Mouse (Mus musculus): ENCODE results near the gene Gm11032.
"Not testable (repeated sequence)": the region's sequence is repeated elsewhere in the genome, so short reads cannot be mapped to it uniquely, and the experiment has no call there.

Gm11032 gene

DNA sequence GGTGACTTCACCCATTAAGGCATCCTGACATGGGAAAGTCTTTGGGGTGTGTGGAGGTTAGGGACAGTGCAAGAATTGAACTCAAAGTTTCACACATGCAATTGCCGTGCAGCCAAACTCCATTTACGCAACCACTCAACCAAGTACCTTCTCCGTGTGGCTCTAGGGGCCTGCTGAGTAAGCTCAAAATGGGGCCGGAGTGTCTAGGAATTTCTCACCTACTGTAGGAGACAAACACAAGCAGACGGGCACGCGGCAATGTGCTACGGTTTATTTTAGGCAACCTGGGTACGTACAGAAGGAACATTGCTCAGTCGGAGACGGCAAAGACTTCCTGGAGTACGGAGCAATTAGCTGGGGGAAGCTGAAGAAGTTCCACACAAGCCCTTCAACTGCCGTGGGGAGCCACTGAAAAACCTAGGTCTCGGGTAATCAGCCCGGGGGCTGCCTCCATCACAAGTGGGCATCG, at the start of gene Gm11032:
Gm11032 (plus strand) TSS at position 51 of the 469 bp plus-strand sequence.
- no peak for DNase-seq (ENCODE audit: low spot score)

DNA sequence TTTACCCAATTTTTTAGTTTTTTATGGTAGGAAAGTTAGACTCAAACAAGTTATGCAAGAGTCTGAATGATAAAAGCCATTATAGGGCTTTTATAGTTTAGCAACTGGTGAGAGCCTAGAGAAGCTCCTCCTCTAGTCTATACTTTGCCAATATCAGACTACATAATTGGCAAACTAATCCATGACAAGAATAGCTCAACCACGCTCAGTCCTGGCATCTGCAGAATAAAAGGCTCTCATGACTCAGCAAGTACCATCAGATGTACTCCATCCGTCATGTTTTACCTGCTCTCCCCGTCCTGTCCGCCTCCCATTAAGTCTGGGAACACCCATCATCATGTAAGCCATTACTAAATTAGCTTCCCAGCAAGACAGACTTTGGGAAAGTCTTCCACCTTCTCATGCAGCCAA, 48.4 kb upstream of the Gm11032 start:
- DNase-seq (ENCODE audit: low spot score): no peak

DNA sequence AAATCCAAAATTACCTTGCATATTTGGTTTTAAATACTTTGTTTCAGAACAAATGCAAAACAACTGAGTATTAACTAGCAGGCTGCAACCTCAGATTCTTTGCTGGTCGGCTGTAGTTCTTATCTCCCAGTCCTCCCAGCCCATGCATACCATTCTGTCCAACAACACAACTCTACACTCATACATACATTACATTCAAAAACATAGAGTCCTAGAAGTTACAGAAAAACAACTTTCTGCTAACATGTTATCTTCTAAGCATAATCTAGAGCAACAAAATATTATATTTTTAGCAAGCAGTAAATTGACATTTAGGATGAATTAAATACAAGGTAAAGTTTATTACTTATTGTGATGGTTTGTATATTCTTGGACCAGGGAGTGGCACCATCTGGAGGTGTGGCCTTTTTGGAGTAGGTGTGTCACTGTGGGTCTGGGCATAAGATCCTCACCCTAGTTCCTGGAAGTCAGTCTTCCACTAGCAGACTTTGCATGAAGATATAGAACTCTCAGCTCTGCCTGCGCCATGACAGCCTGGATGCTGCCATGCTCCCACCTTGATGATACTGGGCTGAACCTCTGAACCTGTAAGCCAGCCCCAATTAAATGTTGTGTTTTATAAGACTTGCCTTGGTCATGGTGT, 43.7 kb upstream of the Gm11032 start:
- not testable (repeated sequence) for DNase-seq (ENCODE audit: low spot score)

DNA sequence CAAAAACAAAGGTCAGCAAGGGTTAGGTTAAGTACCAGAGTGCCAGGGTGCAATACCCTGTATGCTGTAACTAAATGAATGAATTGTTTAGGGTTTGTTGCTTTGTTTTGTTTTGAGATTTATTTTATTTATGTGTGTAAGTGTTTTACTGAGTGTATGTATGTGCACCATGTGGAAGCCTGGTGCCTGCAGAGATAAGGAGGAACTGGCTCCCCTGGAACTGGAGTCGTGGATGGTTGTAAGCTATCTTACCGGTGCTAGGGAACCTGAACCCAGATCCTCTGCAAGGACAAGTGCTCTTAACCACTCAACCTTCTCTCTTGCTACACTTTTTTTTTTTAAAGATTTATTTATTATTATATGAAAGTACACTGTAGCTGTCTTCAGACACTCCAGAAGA, 42.8 kb upstream of the Gm11032 start:
- DNase-seq (ENCODE audit: low spot score): no peak

DNA sequence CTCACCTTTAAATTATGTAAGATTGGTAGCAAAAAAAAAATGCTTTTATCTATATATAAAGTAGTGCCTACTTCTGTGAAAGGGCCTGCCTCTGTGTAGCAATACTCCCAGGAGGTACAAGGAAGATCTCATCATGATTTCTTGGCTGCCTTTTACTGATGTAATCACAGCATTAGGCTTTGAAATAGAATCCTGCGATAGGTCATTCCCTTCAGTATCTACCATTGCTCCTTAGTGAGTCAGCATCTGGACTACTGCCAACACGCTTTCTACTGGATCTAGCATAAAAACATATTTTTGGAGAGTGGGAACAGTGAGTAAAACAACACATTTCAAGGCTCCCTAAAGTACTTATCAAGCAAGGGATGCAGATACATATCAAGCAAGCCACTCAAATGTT, 41.2 kb upstream of the Gm11032 start:
- peak; percentile 52 for DNase-seq (ENCODE audit: low spot score)

DNA sequence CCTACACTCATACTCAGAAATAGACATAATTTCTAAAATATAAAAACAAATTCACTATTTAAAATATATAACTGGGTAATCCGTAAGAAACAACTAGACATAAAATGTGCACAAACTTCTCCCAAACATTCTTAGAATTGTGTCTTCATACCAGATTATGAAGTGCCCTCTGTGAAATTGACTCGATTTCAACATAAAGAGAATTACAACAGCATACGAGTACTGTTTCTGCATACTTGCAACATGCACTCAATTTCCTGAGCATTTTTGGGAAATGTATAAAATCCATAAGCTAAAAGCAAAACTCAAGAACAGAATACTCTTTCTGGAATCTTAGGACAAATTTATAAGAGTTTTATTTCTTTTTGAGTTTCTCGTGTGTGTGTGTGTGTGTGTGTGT, 28.1 kb upstream of the Gm11032 start:
- no peak for DNase-seq (ENCODE audit: low spot score)

DNA sequence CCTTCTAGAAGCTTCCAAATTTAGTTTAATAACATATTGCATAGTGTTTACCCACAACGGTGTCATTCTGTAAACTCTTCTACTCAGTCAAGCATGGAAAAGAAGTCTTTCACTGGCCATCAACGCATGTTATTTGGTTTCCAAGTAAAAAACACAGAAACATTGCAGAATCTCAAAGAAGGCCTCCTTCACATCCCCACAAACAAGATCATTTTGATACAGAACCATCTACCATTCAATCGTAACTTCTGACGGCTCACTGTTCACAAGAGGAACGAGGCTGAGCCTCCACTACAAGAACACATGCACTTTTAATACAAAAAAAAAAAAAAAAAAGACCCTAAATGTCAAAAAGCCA, 26.4 kb upstream of the Gm11032 start:
- no peak for DNase-seq (ENCODE audit: low spot score)

DNA sequence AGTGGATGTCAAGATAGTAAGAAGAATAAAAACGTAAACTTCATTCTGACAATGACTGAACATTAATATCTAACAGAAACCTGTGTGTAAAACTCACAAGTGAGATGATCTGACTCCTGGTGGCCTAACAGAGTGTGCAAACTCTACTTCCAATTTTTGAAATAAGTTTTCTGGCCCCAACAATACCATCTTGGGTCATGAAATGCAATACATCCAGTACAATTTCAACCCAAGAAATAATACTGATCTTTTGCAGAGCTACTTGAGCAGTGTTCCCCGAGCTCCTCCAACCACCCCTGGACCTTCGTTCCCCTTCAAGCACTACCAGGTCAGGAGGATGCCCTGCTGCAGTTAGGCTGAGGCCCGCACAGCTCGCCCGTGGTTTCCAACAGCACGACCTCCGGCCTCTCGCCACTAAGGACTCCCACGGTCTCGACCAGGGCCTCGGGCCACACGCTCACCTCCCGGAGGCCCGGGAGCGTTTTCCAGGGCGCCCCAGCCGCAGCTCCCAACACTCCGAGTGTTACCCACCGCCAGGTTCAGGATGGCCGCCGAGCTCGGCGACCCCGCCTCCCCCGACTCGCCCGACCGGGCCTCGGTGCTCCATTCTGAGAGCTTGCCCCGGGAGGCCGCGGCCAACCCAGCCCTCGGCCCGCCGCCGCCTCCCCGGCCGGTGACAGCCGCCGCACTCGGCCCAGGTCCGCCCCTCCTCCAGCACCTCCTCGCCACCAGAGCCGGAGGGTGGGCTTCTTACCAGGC, 25.8 kb upstream of the Gm11032 start:
- DNase-seq (ENCODE audit: low spot score): no peak

DNA sequence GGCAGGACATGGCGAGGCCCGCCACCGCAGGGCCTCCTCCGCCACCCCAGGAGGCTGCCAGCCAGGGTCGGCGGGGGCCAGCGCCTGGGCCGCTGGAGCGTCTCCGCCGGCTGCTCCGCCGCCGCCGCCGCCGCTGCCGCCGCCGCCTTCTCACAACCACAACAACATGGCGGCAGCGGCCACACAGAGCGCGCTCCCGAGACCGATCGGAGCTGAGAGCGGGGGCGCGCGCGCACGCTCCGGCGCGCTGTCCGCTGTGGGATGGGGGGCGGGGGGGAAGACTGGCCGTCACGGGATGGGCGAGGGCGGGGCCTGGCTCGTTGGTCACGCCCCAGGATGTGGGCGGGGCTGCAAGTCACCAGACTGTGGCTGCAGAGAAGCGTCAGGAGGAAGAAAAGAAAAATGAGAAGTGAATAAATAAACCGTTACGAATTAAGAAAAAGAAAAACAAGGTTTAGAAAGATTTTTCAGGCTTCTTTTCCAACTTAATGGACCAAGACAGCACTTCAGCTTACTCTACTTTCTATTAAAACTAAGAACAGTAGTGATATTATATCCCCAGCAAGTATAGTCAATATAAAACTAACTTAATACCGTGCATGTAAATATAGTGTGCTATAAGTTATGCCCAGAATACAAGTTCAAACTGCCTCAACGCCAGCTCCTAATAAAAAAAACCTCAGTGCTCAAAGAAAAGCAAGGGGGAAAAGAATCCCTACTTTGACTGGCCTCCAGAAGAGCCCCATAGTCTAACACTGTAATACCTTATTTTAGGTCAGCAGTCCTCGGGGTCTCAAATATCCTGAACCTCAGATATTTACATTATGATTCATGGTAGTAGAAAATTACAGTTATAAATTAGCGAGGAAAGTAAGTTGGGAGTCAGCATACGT, 25.0 kb upstream of the Gm11032 start, which contains the start of gene Mtmr3:
Mtmr3 (minus strand) TSS at position 256 of the 893 bp plus-strand sequence.
- DNase-seq (ENCODE audit: low spot score): peak; percentile 99

DNA sequence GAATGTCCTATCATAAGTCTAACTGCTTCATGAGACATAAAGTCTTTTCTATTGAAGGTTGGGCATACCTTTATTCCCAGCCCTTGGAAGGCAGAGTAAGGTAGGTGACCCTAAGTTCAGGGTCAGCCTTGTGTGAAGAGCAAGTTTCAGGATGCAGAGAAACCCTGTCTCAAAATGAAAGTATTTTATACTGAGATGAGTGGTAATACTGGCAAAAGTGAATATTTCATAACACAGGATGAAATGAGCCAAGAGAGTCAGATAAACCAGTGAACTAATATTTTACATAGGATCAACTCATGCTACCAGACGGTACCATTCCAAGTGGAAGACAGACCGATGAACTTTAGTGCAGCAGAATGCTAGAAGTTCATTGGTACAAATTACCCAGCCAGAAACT, 21.5 kb upstream of the Gm11032 start:
- DNase-seq (ENCODE audit: low spot score): no peak

DNA sequence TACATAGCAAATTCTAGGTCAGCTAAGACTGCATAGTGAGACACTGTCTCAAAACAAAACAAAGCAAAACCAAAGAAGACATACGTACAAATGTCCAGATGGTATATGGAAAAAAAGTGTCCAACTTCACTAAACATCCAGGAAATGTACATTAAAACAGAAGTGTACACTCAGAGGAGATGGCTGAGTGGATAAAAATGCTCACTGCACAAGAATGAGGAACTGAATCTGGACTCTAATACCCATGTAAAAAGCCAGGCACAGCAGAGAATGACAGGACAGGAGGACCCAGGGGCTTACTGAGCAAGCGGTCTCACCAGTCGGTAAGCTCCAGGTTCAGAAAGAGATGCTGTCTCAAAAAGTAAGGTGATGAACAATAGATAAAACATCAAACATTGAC, 20.0 kb upstream of the Gm11032 start:
- DNase-seq (ENCODE audit: low spot score): no peak

DNA sequence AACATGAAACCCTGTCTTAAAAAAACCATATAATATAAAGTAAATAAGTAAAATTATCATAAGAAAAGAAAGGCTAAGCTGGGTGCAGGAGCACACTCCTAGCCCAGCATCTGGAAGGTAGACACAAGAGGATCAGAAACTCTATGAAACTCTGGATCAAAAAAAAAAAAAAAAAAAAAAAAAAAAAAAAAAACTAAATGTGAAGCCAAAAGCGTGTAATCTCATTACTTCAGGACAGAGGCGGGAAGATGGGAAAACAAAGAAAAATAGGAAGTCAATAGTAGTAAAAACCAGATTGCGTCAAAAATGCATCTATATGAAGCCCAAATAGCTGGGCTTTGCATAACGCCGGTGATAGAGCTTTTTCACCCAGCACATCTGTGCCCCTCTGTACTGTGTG, 18.0 kb upstream of the Gm11032 start:
- no peak for DNase-seq (ENCODE audit: low spot score)

DNA sequence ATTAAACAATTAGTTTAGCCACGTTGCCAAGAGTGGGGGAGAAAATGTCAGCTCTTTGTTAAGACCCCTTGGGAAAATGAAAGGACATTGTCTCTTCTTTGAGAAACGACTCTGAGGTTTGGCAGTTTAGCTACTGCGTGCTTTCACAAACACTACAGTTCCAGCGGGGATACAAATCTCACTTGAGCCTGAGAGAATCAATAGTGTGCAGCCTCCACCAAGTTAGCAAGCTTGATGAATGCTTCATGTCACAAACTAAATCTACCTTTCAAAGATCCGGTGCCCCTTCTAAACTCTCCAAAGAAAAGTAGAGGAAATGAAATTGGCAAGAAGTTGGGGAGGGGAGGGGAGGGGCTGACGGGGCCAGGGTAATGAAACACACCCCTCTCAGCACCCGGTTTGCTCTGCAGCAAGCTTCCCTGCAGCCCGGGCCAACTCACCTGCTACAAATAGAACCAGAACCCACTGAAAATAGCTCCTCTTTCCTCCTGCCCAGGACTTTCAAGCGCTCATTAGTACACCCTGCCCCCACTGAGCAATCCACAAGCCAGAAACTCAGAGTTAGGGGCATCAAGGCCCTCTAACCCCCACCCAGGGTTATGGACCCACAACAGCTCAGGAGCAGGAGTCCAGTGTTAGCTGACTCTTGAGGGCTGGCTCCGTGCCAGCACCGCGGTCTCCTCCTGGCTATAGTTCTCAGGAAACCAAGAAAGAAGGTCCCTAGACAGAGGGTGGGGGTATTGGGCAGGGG, 17.0 kb upstream of the Gm11032 start:
- DNase-seq (ENCODE audit: low spot score): peak; percentile 62

DNA sequence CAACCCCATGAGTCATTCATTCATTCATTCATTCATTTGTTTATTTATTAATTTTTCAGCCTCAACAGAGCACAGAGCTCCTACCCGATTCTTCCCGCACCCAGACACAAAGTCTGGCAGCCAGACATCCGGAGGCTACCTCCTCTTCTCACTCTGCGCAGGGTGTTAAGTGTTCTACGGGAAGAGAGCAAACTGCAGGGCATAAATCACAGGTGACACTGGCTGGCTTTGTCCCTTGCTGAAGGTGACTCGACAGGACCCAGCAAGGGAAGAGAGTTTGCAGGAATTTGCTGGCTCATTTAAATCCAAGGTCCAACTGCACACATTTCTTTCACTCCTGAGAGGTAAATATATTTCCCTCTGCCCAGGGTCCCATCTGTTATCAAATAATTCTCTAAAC, 15.4 kb upstream of the Gm11032 start:
- DNase-seq (ENCODE audit: low spot score): no peak

DNA sequence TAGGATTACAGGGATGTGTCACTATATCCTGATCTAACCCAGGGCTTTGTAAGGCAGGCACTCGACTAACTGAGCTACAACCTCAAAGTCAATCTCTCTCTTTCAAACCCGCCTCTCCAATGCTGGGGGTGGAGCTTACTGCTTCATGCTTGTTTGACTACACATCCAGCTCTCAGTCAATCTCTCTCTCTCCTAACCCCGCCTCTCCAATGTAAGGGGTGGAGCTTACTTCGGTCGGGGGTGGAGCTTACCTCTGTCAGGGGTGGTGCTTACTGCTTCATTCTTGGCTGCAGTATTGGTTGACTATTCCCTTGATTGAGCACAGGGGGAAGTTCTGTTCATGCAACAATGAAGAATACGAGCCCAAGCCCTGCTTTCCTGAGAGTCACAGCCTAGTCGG, 14.5 kb upstream of the Gm11032 start:
- peak; percentile 59 for DNase-seq (ENCODE audit: low spot score)

DNA sequence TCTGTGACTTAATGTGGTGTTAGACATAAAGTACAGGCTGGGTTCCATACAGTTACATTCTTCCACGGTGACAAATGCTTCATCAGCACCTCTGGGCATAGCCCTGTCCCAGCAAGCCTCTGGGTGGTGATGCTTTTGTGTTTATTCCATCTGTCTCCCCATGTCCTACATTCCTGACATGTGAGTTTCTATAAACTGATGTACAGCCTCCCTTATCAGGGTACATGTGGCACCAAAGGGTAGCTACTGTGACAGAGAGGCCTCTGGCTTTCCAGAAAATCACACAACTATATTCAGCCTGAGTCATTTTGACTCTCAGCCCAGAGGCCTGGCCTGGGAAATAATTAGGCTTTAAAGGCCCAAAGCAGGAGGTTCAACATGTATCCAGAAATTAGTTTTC, 13.3 kb upstream of the Gm11032 start:
- no peak for DNase-seq (ENCODE audit: low spot score)

DNA sequence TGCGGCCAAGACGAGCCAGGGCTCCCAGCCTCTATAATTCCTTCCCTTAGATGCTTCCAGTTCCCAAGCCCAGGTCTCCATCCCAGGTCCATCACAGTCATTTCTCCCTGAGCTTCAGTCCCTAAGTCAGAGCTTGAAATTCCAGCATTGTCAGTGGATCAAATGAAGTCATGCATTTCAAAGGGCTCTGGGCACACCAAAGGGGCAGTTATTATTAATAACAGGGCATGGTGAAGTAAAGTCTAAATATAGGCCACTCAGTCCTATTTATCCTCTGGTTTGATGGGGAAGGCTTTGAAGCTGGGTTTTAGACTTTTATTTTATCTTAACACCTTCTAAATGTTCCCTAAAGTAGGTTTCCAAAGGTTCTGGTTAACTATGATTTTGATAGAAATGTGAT, 8.0 kb upstream of the Gm11032 start:
- no peak for DNase-seq (ENCODE audit: low spot score)

DNA sequence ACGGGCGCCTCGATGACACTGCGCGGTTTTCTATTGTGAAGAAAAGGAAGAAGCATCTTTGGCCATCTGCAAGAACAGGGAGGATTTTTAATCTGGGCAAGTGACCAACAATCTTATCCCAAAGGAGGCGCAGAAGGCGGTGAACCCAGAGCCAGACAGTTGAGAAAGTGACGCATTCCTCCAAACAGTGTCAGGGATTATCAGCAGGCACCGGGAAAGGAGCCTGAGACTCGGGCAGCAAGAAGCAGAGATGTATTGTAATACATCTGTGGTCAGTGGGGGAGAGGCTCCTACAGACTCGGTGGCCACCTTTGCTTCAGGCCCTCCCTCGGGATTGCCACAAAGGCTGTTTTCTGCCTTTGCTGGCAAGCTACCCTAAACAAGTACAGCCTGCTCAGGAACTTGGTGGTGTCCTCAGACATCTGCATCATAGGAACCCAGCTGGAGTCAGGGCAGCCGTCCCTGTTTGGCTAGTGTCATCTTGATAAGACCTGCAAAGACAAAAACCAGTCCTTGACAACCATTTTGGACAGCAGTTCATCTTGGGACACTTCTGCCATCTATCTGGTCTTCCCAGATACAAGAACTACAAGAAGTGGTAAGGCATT, 738 bp downstream of the Gm11032 start:
- DNase-seq (ENCODE audit: low spot score): peak; percentile 65

DNA sequence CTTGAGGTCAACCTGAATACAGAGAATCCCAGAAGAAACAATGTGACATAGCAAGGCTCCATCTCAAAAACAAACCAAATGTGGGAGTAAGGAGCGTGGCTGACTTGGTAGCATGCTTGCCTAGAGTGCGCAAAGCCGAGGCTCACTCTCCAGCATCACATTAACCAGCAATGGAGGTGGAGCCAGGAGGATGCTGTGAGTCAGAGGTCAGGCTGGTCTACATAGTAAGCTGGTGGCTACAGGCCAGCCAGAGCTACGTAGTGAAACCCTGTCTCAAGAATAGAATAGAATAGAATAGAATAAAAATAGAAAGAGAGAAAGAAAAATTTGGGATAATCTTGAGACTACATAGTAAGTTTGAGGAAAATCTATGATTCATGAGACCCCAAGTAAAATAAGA, 2.0 kb downstream of the Gm11032 start:
- DNase-seq (ENCODE audit: low spot score): no peak

DNA sequence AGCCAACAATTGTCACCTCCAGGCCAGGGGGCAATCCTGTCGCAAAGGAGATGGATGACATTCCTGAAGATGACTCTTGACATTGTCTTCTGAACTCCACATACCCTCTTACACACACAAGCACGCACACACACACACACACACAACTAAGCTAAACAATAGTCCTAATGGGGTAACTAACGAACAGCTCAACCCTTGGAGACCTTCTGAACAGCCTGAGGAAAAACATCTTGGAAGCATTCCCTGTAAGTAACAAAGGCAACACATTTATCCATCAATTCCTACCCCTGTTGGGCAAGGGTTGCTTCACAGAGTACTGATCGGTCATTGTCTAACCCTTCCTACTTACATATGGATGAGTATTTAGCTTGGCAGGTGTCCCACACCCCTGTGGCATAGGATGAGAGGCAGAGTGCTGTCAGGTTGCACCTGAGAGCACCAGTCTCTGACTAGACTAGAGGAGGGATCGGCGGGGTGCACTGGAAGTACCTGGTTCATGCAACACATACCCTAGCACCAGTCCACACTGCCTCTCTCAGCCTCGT, 2.6 kb downstream of the Gm11032 start:
- DNase-seq (ENCODE audit: low spot score): no peak

DNA sequence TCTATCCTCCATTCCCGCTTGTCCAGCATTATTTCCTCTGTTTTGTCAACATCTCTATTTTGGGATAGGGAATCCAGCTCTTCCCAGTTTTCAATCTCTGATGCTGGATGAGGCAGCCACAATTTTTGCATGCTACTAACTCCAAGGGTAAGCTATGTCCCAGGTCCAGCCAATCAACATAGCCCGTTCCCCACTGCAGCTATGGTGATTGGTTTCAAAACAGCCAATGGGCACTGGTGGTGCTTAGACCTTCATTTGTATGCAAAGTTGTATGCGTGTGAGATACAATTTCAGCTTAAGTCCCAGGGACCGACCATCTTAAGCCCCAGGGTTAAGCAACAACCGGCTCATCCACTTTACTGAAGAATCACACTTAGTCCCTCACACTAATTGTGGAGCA, 3.1 kb downstream of the Gm11032 start:
- no peak for DNase-seq (ENCODE audit: low spot score)
